Mouse (Mus musculus) neural tube, embryonic 10.5 days (tissue): ENCODE measurements at regions not wholly inside any gene's neighbourhood (a gene's known extent, or its start where the extent isn't known, plus 50 kb on each side); places are given as distances from the start of the nearest gene placed in this dataset.

Experiments
- DNase-seq: peaks from one replicate; pipeline ENCODE4 v3.0.0-alpha.2; 2017; ENCODE audit warnings: low spot score; ENCODE audit errors: extremely low spot score

DNA sequence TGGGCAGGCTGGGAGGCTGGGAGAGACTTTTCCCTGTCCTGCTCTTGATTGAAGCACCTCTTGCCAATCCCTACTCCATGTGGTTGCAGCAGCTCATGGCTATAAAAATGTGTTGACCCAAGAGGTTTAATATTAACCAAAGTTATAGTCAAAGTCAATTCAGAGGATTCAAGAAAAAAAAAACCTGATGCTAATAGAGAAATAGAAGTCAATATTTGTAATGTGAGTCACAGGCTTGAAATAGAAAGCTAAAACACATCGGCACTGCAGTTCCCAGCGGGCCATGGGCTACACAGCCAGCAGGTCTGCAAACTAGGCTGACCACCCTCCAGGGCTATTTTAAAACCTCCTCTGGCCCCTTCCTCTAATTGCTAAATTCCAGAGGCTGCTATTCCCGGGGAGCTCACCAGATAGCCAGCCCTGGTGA, 53.2 kb upstream of the Bmp2 start:
- no peak for DNase-seq

DNA sequence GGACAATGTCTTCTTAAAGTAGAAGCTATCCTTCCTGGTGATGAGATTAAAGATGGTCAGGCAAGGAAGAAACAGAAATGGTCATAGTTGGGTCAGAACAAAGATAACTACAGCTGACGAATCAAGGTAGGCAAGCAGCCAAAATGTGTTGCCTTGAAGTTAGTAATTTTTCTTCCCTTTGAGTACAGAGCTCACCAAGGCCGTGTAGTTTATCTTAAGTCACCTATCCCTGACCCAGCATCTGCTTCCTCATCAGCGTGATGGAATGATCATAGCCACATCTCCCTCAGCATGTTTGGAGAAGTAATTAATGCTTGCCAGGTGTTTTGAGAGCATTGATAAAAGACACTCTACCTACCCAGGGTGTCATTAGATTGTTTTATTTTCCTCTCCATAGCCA, 52.1 kb upstream of the Bmp2 start:
- no peak for DNase-seq
